Mouse (Mus musculus) urinary bladder, postnatal 4 days (tissue): Measurements from ENCODE around the gene Rpl10a.
A peak's percentile ranks its signal among the peaks of the same experiment; 100 is the strongest.

Source experiments
- DNase-seq, 2 experiments: peaks; one replicate each; pipeline ENCODE4 v3.0.0; 2021 to 2022; ENCODE audit warnings: low spot score in 2 of 2

Gene Rpl10a

DNA sequence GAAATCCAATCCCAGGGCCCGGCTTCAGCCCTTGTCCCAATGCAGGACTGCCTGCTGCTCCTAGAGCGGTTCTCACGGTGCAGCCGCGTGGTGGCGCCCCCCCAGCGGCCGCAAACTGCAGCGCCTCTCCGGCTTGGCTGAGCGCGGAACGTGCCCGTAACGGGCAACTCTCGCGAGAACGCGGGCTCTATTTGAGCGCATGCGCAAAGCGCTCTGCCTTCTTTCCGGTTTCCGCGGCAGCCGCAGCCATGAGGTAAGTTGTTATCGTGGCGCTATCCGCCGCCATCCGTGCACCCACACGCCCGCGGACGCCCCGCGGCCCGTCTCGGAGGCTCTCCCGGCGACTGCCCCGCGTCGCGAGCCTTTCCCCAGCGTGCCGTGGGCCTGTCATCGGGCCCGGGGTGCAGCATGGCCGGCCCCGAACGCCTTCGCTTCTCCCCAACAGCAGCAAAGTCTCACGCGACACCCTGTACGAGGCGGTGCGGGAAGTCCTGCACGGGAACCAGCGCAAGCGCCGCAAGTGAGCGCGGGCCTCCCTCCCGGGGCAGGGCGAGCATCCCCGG lies at the start of gene Rpl10a:
Rpl10a (plus strand) TSS at position 106 of the 563 bp plus-strand sequence.
- DNase-seq = peak; percentile 96 to 98

DNA sequence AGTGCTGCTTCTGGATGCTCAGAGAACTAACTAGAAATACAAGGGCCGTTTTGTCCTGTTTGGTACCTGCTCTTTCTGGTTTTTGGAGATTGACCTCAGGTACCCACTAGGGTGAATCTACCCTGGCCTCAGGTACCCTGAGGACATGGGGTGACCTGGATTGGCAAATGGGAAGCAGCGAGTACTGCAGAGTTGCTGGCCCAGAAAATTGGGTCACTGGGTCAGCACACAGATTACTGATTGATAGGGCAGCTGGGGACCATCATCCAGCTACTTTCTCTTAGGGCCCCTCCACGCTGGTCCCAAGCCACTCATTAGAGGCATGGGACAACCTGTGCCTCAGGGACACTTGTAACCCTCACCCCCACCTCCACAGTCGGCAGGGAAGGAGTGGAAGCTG lies 49.0 kb upstream of the Rpl10a start:
- DNase-seq = no peak

DNA sequence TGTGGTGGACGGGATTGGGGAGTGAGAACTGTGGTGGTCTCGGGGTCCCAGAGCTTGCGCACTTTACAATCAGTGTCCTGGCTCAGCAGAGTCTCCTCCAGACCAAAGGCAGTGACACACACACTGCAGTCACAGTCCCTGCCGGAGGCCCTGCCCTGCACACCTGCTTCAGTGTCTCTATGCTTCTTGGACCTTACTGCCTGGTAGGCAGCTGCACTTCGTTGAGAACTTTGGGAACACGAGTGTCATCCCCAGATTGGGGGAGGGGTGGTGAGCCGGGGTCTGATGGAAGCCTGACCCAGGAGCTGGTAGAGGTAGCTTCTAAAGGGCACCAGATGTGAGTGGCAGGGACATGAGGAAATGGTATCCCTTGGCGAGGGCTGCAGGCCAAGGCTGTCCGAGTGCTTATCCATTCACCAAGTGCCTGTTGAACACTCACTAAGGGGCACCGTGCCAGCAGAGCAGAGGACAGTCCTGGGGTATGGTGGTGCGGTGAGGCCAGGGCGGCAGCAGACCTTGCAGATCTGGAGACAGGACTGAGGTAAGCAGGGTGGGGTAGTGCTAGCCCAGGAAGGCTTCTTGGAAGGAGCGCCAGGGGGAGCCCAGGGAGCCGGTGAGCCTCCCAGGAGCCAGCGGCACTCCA lies 48.4 kb upstream of the Rpl10a start:
- no peak for DNase-seq

DNA sequence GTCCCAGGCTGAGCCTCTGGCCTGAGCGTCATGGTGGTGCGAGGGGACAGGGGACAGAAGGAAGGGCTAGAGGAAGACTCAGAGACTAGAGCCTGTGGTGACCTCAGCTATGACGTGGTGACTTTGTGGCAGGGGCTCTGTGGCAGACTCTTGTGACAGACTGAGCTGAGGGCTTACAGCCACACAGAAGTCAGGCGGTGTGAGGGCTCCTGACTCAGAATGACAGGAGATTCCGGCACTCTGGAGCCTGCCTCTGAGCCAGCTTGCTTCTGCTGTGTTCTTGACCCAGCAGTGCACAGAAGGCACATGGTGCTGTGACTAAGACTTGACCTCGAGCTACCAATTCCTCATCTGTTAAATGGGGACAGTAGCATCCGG lies 47.9 kb upstream of the Rpl10a start:
- DNase-seq = no peak

DNA sequence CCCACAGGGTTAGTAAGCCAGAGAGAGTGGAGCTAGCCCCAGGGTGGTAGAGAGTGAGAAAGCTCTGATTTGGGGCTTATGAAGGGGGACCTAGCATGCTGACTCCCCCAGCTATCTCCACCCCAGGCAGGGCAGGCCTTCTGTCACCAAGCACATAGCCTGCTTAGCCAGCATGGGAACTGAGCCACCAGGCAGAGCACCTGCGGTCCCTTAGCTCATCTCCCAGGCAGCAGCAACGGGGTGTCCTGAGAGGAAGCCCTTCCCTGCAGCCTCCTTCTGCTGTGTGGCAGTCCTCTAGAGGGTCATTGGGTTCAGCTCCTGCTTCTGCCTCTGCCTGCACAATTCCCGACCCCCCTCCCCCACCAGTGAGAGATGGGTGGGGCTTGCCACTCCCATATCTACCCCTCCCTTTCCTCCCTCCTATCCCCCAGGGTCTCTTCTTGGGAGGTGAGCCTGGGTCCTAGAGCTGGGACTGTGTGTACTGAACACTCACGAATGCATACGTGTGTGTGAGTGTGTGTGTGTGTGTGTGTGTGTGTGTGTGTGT lies 47.4 kb upstream of the Rpl10a start:
- DNase-seq = no peak

DNA sequence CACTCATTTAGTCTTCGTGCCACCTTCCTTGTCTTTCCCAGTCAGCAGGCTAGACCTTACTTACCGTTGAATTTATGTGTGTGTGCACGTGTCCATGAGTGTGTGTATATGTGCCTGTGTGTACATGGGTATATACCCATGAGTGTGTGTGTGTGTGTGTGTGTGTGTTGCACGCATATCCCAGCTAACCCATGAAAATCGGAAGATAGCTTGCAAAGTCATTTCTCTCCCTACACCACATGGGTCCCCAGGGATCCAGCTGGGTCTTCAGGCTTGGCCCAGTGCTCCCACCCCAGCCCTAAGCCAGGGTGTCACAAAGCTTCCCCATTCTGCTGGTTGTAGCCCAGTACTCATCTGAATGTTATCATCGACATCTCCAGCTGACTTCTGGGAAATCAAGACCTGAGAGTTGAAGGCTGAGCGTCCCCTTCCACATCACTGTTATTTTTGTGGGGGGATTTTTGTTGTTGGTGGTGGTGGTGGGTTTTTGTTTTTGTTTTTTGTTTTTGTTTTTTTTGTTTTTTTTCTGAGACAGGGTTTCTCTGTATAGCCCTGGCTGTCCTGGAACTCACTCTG lies 46.3 kb upstream of the Rpl10a start:
- DNase-seq = no peak

DNA sequence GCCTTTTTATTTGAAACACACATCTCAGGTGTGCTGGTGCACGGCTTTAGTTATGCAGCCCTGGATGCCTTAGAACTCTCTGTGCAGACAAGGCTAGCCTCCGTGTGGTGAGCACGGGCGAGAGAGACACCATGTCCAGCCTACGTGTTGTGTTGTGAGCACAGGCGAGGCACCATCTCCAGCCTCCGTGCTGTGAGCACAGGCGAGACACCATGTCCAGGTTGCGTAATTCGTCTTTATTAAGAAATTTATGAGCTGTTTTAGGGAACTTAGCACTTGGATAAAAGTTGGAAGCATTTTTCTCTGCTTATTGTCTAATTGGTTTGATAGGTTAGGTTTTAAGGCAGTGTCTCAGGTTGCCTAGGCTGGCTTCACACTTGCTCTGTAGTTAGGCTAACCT lies 45.1 kb upstream of the Rpl10a start:
- DNase-seq = no peak

DNA sequence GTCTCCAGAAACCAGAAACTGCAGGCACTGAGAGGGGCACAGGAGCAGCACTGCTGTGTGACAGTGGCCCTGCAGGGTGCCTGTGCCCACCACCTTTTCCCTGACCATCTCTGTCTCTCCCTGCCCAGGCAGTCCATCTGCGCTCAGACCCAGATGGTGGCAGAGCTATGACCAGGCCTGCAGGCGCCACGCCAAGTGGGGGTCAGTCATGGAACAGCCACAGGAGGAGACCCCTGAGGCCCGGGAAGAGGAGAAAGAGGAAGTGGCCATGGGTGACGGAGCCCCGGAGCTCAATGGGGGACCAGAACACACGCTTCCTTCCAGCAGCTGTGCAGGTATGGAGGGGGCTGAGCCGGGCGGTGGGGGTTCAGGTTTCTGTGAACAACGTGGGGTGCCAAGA lies 42.1 kb upstream of the Rpl10a start:
- no peak for DNase-seq

DNA sequence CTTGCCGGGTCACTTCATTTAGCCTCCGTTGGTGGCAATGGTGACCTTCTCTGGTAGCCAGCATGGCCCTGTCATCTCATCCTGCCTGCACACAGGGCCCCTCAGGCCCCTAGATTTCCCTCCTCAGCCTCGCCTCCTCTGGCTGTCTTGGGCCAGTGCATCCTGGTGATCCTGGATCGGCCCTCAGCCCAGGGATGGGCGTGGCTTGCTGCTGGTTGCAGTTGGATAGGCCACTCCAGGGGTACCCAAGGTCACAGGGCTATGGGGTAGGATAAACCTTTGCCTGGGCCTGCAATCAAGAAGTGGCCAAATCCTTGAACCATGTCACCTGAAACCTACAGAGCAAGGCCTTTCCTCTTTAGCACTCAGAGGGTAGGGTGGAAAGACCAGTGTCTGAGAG lies 41.3 kb upstream of the Rpl10a start:
- DNase-seq = no peak

DNA sequence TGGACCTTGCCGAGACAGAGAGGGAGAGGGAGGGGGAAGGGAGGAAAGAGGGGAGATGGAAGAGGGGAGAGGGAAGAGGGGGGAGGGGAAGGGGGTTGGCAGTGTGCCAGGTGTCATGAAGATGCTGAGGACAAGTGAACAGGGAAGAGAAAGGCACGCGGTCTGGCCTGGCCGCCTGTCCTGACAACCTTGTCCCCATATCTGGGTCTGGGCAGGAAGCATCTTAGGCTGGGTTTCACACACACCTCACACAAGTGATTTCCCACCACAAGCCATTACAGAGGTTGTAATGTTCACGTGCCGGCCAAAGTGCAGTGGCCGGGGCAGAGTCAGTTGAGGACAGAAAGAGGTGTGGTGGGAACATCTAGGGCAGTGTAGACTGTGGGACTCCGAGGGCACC lies 40.7 kb upstream of the Rpl10a start:
- no peak for DNase-seq

DNA sequence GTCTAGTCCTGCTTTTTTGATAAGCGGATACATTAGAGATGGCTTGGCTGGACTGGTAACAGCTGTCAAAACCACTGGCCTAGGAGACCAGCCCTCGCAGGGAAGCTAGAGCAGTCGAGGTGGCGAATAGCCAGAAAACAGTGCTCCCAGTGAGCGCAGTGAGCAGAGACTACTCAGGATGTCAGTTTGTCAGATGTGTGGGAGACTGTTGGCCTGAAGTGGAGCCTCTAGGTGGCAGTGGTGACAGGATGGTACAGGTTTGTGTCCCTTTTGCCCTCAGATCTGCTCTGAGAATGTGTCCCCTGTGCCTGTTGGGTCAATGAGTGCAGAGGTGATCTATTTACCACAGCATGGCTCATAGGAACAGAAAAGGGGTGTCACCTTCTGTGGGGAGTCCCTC lies 40.3 kb upstream of the Rpl10a start:
- no peak for DNase-seq

DNA sequence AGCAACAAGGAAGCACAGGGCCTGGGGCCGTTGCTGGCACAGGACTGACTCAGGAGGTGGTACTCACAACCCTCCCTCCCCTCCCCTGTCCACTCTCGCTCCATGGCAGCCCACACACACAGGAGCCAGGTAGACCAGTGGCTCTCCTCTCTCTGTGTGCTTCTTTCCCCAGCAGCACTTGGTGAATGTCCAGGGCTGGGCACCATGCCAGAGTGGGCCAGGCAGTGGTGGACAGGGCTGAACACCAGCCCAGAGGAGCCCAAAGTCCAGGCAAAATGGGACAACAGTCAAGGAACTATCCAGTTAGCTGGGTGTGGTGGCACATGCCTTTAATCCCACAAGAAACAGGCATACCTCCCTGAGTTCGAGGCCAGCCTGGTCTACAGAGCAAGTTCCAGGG lies 38.0 kb upstream of the Rpl10a start:
- peak; percentile 63 to 77 for DNase-seq

DNA sequence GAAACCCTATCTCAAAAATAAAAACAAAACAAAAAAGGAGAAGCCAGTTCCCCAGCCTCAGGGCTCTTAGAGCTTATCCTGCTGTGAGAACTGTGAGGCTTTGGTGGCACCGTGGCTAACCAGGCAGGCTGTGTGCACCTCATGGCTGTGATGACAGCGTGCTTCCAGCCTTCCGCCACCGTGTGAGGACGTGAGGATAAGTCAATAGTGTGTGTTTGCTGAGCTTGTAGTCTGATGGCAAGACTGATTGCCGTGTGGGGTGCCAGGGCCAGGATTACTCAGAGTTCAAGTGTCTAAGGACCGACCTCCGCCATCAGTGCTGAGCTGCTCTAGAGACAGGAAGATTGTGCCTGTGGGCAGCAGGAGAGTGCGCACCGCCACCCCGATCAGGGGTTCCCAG lies 37.6 kb upstream of the Rpl10a start:
- no peak for DNase-seq

DNA sequence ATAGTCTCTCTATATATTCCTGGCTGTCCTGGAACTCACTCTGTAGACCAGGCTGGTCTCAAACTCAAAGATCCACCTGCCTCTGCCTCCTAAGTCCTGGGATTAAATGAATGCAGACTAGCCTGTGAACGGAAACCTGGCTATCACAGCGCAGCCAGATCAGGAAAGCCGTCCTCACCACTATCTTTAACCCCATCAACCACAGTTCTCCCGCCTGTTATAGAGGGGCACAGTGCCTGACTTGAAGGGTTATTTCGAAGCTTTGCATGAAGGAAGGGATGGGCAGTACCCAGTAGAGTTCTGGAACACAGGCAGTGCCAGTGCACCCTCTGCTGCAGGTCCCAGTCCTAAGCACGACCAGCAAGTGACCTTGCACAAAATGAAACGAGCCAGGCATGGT lies 36.9 kb upstream of the Rpl10a start:
- DNase-seq = no peak

DNA sequence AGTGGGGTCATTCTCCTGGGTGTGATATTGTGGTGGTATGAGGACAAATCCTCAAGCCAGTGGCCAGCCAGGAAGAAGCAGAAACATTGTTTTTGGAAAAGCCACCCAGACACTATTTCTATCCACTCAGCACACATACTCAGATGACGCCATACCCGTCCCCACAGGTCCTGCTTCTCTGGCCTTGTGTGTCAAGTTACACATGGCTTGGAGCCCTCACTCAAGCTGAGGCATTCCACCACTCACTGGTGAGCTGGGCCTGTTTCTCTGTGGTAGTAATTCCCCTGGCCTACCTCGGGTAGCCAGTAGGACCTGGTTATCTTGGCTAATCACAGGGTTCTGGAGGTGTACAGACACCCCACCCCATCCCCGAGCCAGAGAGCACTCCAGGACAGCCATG lies 34.6 kb upstream of the Rpl10a start:
- no peak for DNase-seq

DNA sequence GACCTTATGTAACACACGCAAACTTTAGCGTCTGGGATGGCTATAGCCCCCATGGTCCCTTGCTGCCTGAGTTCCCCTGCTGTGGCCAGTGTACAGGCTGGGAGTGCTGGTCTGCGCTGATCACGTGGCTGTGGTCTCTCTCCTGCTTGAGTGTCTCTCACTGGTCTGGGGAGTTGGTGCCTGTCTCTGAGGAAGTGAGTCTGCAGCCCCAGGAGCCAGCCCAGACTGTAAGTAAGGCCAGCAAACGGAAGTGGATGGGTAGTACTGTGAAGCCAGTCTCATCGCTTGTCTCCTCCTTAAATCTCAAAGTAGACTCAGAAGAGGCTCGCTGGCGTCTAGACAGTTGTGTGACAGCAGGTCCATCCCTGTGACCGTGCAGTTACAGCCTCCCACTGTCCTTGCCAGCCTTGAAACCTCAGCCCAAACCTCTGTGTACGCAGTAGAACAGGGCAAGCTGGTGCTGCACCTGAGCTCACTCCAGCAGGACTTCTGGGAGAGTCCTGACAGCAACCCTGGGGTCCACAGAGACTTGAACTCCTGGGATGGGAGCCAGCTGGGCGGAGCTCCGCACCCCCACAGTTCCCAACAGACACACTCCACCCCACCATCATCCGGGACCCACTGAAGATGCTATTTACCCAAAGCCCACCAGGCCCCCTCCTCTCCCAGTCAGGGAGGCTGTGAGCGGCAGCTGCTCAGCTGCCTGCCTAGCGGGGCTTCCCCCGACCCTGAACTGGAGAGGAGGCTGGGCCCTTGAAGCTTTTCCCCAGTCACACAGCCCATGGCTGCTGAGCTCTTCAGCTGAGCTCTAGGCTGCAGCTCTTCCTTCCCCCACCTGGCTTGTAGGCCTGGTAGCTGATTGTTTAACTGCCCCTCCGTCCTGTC lies 33.6 kb upstream of the Rpl10a start:
- DNase-seq = no peak

DNA sequence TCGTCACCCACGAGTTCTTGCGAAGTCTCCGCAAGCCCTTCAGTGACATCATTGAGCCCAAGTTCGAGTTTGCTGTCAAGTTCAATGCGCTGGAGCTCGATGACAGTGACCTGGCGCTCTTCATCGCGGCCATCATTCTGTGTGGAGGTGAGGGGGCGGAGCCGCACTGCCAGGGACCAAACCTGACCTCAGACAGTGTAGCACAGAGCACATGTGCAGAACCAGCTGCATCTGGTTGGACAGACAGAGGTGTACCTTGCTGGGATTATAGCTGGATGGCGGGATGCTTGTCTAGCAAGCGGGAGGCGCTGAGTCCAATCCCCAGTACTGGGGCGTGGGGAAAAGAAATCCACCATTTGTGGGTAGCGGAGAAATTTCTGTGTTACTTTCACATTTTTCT lies 29.4 kb upstream of the Rpl10a start:
- DNase-seq = no peak

DNA sequence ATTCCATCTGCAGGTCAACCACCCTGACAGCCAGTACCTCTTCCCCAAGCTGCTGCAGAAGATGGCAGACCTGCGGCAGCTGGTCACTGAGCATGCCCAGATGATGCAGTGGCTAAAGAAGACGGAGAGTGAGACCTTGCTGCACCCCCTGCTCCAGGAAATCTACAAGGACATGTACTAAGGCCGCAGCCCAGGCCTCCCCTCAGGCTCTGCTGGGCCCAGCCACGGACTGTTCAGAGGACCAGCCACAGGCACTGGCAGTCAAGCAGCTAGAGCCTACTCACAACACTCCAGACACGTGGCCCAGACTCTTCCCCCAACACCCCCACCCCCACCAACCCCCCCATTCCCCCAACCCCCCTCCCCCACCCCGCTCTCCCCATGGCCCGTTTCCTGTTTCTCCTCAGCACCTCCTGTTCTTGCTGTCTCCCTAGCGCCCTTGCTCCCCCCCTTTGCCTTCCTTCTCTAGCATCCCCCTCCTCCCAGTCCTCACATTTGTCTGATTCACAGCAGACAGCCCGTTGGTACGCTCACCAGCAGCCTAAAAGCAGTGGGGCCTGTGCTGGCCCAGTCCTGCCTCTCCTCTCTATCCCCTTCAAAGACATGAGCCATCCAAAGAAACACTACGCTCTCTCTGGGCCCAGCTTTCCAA lies 28.5 kb upstream of the Rpl10a start:
- no peak for DNase-seq

DNA sequence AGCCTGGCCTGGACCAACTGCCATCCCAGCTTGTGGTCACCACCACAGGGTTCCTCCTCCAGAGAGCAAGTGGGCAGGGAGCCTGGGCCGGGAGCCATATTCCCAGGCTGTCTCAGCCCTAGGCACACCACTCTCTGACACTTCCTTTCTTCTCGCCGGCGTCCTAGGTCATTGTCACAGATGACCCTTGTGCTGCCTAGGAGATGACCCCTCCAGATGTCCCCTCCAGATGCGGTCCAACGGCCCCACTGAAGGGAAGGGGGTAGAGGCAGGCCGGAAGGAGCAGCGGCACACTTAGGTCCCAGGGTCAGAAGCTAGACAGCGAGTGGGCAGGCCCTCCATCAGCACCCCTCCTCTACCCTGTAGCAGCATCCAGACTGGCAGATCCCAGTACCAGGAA lies 27.9 kb upstream of the Rpl10a start:
- no peak for DNase-seq

DNA sequence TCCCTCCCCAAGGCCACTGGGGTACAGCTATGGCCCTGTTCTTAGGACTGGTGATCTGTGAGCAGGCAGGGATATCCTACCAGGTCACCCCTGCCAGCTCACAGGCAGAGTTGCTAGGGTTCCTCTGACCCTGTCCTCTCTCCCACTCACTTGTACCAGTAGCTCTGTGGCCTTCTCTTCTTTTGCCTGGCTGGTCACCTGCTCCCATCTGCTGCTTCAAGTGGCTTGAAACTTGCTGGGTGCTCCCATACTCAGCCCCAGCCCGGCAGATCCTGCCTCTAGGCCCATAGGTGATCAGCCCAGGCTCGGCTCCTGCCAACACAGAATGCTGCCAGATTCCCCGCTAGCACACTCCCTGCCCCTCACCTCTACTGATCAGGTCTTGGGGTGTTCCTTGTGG lies 27.4 kb upstream of the Rpl10a start:
- DNase-seq = no peak

DNA sequence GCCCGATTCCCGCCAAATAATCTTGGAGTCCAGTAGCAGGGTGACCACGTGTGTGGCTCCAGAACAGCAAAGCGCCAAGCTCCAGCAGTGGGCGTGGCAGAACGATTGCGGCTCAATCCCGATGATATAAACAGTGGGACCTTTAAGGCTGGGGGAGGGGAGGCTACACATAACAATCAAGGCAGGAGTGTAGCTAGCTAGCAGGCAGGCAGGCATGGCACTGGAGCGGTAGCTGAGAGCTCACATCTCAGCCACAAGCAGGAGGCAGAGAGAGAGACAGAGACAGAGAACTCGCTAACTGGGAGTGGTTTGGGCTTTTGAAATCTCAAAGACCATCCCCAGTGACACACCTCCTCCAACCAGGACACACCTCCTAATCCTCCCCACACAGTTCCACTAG lies 23.1 kb upstream of the Rpl10a start:
- DNase-seq = no peak
